ENCODE assay signal across 8 mouse cellular contexts in genomic region chr12:100187756-100188430, GRCm38 (mm10). TPM values are rescaled to one million over a fixed set of nuclear protein-coding genes. Genes with fewer than 3 reads are reported as not detected.
A peak's percentile ranks its signal among the peaks of the same experiment; 100 is the strongest.
DNase-seq lines count a peak whose midpoint lies in the region; ATAC-seq and TF ChIP-seq lines count a peak whose summit lies in the region.

No protein-coding gene starts in this region.

- peak; percentile 24; the same call in 1 of the 2 replicates for ATAC-seq in frontal cortex, adult (ENCODE audit: low TSS enrichment)
- no peak for ATAC-seq in intestine, postnatal 0 days
- ATAC-seq in stomach, embryonic 15.5 days (ENCODE audit: insufficient read depth, low FRiP score, low read depth): no peak

- WGBS in forebrain, embryonic 10.5 days: 1% methylated on average over 29 of the region's 29 CpGs
- WGBS in intestine, postnatal 0 days: under 1% methylated on average over 29 of the region's 29 CpGs
- WGBS in stomach, embryonic 15.5 days: under 1% methylated on average over 29 of the region's 29 CpGs

- peak overlapping the region; percentile 83 for H3K9ac ChIP-seq in ES-E14 (ENCODE audit: insufficient read depth, low read depth, low read length, poor library complexity, severe bottlenecking)
- peak overlapping the region; percentile 72 for H3K9ac ChIP-seq in intestine, postnatal 0 days (ENCODE audit: low read depth, low read length)
- peak overlapping the region; percentile 65 for H3K9ac ChIP-seq in stomach, embryonic 15.5 days

- H3K9me3 ChIP-seq in ES-E14 (ENCODE audit: control insufficient read depth, insufficient read depth, low read depth, low read length): no peaks in the 10 kb centered on the region
- peaks cover 3% of the 10 kb centered on the region for H3K9me3 ChIP-seq in forebrain, embryonic 10.5 days
- no peaks in the 10 kb centered on the region; the same call in 1 of the 2 replicates for H3K9me3 ChIP-seq in intestine, postnatal 0 days (ENCODE audit: control insufficient read depth)
- H3K9me3 ChIP-seq in stomach, embryonic 15.5 days: no peaks in the 10 kb centered on the region

- H3K4me2 ChIP-seq in intestine, postnatal 0 days (replicated peaks; ENCODE audit: low read depth): peak overlapping the region; percentile 93
- peak overlapping the region; percentile 95 for H3K4me2 ChIP-seq in stomach, embryonic 15.5 days

- H3K27me3 ChIP-seq in forebrain, embryonic 10.5 days (ENCODE audit: poor library complexity, severe bottlenecking): no peaks in the 10 kb centered on the region
- H3K27me3 ChIP-seq in intestine, postnatal 0 days (replicated peaks; ENCODE audit: control insufficient read depth, insufficient read depth, low read length): no peaks in the 10 kb centered on the region
- no peaks in the 10 kb centered on the region for H3K27me3 ChIP-seq in stomach, embryonic 15.5 days (replicated peaks)

- H3K4me3 ChIP-seq in ES-E14 (ENCODE audit: insufficient read depth in 1 of 2, low read depth in 1 of 2, low read length in 2 of 2, poor library complexity in 1 of 2, severe bottlenecking in 1 of 2): peak overlapping the region; percentile 65 to 74
- H3K4me3 ChIP-seq in forebrain, embryonic 10.5 days: peak overlapping the region; percentile 66
- H3K4me3 ChIP-seq in intestine, postnatal 0 days (ENCODE audit: low read depth, low read length): peak overlapping the region; percentile 57
- peak overlapping the region; percentile 62 for H3K4me3 ChIP-seq in stomach, embryonic 15.5 days (replicated peaks)

- in situ Hi-C loops in ES-E14 (cut with MboI; ENCODE audit: low sequenced_read_pairs in 2 of 2, unreplicated experiment in 2 of 2): no loop called here

- DNase-seq in frontal cortex, adult 2 months (ENCODE audit: extremely low spot score in 1 of 2, low spot score in 1 of 2): no peak
- no peak for DNase-seq in ES-E14 (ENCODE audit: low read depth, low spot score)
- DNase-seq in forebrain, embryonic 10.5 days (ENCODE audit: extremely low spot score, low spot score): no peak
- DNase-seq in lung, adult 18-20 months: peak; percentile 43 to 52
- DNase-seq in left cerebral cortex, adult 18-20 months (ENCODE audit: low spot score in 2 of 2): no peak

- TF ChIP-seq CTCF in intestine, postnatal 0 days (IDR thresholded peaks at IDR 0.05; ENCODE audit: low read depth): no peak

- peaks cover 0 to 7% of the 10 kb centered on the region in 2 experiments; a peak in 1 of 4 replicates for H3K4me1 ChIP-seq in ES-E14 (ENCODE audit: control insufficient read depth in 2 of 2, insufficient read depth in 2 of 2, low read length in 2 of 2, poor library complexity in 1 of 2)
- H3K4me1 ChIP-seq in forebrain, embryonic 10.5 days: peaks cover 34% of the 10 kb centered on the region
- no peaks in the 10 kb centered on the region; the same call in 1 of the 2 replicates for H3K4me1 ChIP-seq in intestine, postnatal 0 days (replicated peaks; ENCODE audit: control insufficient read depth, insufficient read depth, low read length)
- H3K4me1 ChIP-seq in stomach, embryonic 15.5 days: peaks cover 7% of the 10 kb centered on the region; the same call in 1 of the 2 replicates

- no peaks in the 10 kb centered on the region for H3K36me3 ChIP-seq in ES-E14 (ENCODE audit: control insufficient read depth, insufficient read depth, low read length, poor library complexity, severe bottlenecking)
- no peaks in the 10 kb centered on the region for H3K36me3 ChIP-seq in forebrain, embryonic 10.5 days (replicated peaks)
- no peaks in the 10 kb centered on the region for H3K36me3 ChIP-seq in intestine, postnatal 0 days (ENCODE audit: control insufficient read depth, insufficient read depth)
- no peaks in the 10 kb centered on the region for H3K36me3 ChIP-seq in stomach, embryonic 15.5 days

- peak overlapping the region; percentile 76; the same call in 1 of the 2 replicates for H3K27ac ChIP-seq in ES-E14 (ENCODE audit: insufficient read depth, low read depth, low read length, poor library complexity, severe bottlenecking)
- H3K27ac ChIP-seq in forebrain, embryonic 10.5 days: peak overlapping the region; percentile 97
- peak overlapping the region; percentile 95 for H3K27ac ChIP-seq in intestine, postnatal 0 days (ENCODE audit: low read depth, low read length)
- peak overlapping the region; percentile 100 for H3K27ac ChIP-seq in stomach, embryonic 15.5 days

TF ChIP-seq in ES-E14, 5 proteins besides CTCF, POLR2A, EP300 and RAD21:
- TF ChIP-seq ZC3H11A (IDR thresholded peaks at IDR 0.05; ENCODE audit: borderline replicate concordance, low read depth, low read length) (no peak), MAFK (IDR thresholded peaks at IDR 0.05; ENCODE audit: insufficient read depth, low read depth, low read length) (no peak), CHD2 (IDR thresholded peaks at IDR 0.05; ENCODE audit: low read depth, low read length) (no peak)

RNA-seq across cellular contexts. Expression of gene Calm1, which starts 11.3 kb away (rescaled TPM):
- 1,569 and 1,574 TPM in 2 replicates for polyA plus RNA-seq in frontal cortex, adult 2 months (2012; rRNA removed)
- 416 and 537 TPM in 2 replicates for total RNA-seq in ES-E14 (2012; rRNA removed)
- polyA plus RNA-seq in forebrain, embryonic 10.5 days (2016; fragmentation: Nextera tagmentation; extraction: Ambion mirVana): 1,249 and 1,251 TPM in 2 replicates
- polyA plus RNA-seq in intestine, postnatal 0 days (2015; fragmentation: Nextera tagmentation; extraction: Ambion mirVana): 3,331 and 3,461 TPM in 2 replicates
- 1,764 and 1,796 TPM in 2 replicates for polyA plus RNA-seq in stomach, embryonic 15.5 days (2015; fragmentation: Nextera tagmentation; extraction: Ambion mirVana)
- total RNA-seq in left cerebral cortex, adult 18-20 months (2021): 1,000 to 10,000 TPM; 2,232 to 2,307 TPM

RNA-seq across cellular contexts. Expression of gene Nrde2, which starts 28.4 kb away (rescaled TPM):
- polyA plus RNA-seq in frontal cortex, adult 2 months (2012; rRNA removed): 12.0 and 14.9 TPM in 2 replicates
- 36.4 and 41.8 TPM in 2 replicates for total RNA-seq in ES-E14 (2012; rRNA removed)
- polyA plus RNA-seq in forebrain, embryonic 10.5 days (2016; fragmentation: Nextera tagmentation; extraction: Ambion mirVana): 12.9 and 15.5 TPM in 2 replicates
- polyA plus RNA-seq in intestine, postnatal 0 days (2015; fragmentation: Nextera tagmentation; extraction: Ambion mirVana): 7.8 and 8.6 TPM in 2 replicates
- 10.3 and 12.2 TPM in 2 replicates for polyA plus RNA-seq in stomach, embryonic 15.5 days (2015; fragmentation: Nextera tagmentation; extraction: Ambion mirVana)
- total RNA-seq in left cerebral cortex, adult 18-20 months (2021): 10 to 100 TPM; 16.9 to 17.7 TPM

Comparison
In these comparisons a context has a peak if more than half of its experiments do, and no peak if none do; other contexts are left out.
1. DNase-seq: peak in lung, adult 18-20 months (2 of 2); none in frontal cortex, adult 2 months (0 of 2), ES-E14 (single experiment), forebrain, embryonic 10.5 days (single experiment) and left cerebral cortex, adult 18-20 months (0 of 2).
2. Peak in every context shown above with its lines, with median percentiles within 50 percentile points of each other: H3K27ac ChIP-seq, H3K4me3 ChIP-seq and H3K9ac ChIP-seq.